Mouse (Mus musculus) hindlimb bud, embryonic 11.5 days (tissue): ENCODE measurements around the gene Ptprg.

Experiments
- DNase-seq: peaks from one replicate; pipeline ENCODE4 v3.0.0-alpha.2; 2012; ENCODE audit warnings: low read depth, low spot score; ENCODE audit errors: extremely low spot score

The Ptprg gene

DNA sequence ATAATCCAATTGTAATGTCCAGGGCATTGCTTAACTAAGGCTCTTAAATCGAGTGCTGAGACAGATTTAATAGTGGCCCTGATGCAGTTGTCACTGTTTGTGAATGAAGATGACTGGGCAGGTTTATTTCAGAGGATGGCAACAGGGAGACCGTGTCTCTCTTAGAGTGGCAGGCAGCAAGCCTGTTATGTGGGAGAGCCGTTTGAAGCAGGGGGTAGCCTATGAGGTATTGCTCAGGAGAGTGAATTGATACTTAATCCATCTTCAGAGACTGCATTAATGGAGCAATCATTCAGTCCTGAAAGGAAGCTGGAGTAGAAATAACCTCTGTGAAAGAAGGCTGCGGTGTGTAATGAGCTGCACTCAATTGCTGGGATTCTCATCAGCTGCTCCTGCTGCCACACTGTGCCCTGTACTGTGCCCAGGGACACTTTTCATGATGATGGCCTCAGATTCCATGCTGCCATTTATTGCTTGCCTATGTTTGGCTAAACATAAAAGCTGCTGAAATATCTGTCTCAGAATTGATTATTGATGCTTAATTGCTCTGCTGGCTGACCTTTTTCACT is 526.6 kb downstream of the Ptprg start:
- no peak for DNase-seq

DNA sequence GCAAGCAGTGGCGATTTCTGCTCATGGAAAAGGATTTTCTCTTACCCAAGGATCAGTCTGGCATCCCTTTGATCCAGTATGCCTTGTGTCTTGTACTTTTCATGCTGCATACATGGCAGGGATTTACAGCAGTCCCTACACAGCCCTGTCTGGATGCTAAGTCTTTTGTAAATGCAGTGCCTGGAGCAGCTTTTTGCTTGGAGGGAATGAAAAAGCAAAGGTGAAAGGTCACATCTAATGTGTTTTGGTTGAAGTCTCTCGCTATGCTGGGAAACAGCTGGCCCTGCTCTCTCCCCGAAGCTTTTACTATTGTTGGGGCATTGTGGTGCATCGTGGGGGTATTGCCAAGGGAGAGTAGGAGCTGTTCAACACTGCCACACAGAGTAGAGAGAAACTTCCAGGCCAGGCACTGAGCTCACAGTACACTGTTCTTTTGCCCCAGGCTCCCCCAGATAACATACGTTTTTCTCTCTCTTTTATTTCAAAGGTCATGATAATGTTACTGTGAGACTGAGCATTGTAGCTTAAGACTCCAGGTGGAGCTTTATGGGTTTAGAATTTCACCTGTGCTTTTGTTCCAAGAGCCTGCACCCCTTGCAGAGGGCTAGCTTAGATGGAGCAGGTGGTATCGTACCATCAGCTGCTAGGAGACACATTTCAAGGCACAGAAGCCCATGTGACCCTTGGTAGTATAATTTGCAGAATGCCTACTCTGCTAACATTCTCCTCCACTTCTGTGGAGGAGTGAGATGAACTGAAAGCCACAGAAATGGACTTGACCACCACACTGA is 529.0 kb downstream of the Ptprg start:
- no peak for DNase-seq

DNA sequence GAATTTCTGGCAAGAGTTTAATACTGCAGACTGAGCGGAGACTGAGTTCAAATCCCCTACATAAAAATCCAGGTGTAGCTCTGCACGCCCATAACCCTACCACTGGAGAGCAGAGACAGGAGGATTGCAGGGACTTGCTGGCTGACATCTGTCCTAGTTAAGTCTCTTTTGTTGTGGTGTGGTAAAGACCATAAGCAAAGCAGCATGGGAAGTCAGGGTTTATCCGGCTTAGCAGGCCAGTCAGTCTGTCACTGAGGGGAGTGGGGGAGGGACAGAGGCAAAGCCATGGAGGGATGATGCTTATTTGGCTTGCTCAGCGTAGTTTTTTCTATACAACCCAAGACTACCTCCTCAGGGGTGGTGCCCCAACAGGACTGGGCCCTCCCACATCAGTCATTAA is 530.7 kb downstream of the Ptprg start:
- DNase-seq = no peak

DNA sequence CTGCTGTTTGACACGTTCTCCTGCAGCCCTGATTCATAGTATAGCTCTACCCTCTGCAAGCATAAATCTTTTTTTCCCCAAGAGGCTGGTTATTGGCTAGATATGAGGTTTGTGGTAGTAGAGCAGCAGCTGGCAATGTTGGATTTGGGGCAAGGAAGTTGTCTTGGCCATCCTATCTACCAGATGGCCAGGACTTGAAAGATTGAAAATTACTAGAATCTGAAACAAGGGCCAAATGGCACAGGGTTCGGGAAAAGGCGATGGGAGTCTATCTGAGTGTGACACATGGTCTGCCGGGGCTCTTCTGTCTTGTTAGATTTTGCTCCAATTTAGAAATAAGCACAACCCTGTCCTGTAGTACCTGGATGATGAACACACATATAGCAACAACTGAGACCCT is 531.7 kb downstream of the Ptprg start:
- DNase-seq = no peak

DNA sequence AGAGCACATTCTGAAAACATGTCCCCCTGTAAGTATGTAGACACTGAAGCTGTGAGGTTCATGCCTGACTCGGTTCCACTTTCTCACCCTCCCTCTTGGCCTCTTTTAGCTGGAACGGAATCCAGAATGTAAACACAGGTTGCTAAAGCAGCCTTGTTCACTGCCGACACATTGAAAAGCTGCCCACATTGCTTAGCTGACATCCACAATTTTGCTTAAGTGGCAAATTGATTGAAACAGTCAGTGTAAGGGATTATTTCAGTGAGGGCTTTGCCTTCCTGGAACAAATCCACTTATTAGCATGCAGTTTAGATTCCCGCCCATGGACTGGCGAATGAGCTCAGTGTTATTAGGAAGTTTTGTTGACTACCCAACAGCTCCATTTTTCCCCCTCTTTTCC is 532.8 kb downstream of the Ptprg start:
- no peak for DNase-seq

DNA sequence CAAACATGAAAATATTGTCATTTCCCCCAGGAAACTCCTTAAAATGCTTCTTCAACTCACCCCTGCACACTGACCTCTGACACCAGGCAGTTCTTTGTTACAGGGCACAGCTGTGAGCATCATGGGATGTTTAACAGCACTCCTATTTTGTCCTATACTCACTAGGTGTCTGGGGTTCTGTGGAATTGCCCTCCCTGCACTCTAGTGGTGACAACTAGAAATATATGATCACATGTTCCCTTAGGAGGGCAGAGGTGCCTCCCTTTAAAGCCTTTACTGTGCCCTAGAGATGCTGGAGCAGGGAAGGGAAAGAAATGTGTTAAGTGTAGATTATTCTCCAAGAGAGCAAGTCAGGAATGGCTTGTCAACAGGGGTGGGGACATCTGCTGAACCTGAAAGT is 536.6 kb downstream of the Ptprg start:
- DNase-seq = no peak

DNA sequence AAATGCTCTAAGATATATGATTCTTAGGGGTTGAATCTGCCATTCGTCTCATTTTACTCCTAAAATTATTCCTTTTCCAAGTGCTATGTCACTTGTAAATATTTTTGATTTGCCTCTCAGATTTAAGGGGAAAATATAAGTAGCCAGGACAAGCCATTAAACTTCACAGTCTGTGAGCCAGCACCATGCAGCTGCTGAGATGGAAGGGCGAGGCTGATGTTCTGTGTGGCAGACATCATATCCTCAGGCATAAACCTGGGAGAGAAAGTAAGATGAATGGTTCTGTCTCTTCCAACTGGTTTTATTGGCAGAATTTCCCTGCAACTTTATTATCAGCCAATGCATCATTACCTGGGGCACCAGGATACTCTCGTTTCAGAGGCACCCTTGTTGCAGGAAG is 538.4 kb downstream of the Ptprg start:
- DNase-seq = no peak

DNA sequence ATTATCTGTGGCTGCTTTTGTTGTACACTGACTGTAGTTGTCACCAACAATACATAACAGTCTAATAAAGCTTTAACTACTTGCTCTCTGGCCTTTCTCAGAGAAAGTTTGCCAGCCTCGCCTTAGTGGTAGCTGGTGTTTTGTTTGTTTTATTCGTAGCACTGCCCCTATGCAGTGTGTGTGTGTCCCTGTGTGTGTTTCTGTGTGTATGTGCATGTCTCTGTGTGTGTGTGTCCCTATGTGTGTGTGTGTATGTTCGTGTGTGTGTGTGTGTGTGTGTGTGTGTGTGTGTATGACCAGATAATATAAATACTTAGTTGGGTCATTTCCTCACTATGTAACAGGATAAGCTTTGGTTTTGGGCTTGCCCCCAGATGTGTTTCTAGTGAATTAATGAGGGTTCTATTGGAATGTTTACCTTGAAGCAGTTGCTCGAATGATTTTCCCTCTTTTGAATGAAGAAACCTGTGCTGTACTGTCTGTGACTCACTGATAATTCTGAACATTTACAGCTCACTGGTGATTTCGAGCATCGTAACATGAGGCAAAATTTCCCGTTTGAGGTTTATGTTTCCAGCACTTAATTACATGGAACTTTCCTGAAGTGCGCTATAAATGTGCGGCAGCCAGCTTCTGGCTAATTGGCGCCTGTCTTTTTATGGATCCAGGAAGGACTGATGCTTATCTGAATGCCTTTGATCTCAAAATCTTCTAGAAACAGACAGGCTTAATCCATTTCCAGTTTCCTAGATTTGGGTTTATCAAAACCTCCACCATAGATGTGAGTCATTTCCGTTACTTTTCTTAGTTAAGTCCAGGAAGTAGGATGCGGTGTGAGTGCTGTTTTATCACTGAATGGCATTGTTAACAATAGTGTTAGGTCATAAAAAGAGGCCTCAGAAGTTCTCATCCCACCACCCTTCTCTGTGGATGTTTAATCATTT is 546.3 kb downstream of the Ptprg start:
- DNase-seq = no peak

DNA sequence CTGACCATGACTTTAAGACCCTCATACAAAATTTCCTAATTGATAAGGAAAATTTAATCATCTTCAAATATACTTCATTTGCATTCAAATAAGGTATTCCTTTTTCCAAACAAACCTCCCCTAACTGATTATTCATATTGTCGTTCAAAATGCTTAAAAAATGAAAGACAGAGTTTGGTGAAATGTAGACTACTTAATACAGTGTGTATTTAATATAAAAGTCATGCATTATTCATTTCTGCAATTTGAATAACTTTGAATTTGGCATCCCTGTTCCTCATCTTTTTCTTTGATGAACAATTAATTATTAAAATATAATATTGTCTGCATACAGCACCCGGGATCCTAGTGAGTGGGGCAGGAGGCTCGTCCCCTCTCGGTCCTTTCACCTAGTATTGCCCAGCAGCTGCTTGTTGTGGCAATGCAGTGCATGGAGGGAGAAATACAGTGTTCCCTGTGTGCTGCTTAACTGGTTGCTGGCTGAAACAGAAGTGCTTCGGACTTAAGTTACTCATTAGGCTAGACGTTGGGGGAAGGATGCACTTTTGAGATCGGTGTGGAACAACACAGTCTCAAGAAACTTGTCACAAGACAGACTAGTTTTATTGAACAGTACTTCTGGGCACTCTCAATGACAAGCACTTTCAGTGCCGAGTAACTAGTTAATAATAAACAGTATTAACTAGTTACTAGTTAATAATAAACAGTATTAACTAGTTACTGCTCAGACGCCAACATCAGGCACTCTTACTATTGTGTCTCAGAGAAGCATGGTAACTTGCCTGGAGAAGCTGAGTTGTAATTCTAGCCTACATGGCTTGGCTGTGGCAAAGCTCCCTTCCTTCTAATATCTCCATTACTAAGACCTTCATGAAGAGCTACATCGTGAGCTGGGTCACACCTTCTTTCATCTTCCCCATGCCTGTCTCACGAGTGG is 549.3 kb downstream of the Ptprg start:
- no peak for DNase-seq

DNA sequence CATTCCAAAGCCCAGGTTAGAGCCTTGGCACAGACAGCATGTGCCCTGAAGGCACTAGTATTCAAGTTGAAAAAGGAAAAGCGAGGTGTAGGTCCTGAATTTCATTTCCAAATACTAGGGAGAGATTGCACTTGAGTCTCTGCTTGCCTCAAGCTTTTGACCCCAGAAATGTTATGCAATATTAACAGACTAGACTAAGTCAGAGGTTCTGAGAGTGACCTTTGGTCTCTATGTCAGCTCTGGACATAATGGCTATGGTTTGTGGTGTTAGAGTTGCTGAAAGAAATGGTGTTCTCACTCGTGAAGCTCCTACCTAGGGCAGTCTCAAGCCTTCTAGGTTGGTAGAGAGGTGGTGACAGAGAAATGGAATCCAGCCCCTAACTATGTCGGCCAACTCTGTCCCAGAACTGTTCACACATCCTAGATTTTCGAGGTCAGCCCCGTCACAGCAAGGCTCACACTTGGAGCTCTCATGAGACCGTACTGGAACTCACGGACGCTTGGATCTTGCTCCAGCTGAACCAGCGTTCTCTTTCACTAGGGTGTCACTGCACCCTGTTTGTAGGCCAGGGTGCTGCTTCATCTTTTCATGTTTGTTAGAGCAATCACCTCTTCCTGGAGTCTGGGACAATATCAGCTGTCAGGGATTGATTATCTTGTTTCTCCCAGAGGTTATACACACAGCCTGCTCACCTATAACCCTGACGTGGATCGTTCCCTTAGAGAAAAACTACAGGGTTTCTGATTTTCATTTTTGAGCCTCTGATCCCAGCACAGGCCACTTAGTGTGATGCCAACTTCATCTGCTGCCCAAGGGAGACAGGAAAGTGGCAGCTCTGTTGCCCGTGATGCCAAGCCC is 551.2 kb downstream of the Ptprg start:
- no peak for DNase-seq

DNA sequence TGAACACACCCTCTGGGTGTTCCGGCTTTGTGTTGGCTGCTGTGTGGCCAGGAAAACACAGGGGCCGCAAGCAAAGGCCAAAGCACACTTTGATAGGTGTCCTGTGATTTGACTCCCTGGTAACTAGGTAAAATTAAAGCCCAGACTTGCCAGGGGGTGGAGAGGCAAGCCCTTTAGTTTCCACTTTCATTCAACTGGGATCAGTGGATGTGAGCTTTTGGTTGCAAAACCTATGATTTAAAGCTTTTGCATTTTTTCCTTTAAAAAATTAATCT is 551.8 kb downstream of the Ptprg start:
- no peak for DNase-seq

DNA sequence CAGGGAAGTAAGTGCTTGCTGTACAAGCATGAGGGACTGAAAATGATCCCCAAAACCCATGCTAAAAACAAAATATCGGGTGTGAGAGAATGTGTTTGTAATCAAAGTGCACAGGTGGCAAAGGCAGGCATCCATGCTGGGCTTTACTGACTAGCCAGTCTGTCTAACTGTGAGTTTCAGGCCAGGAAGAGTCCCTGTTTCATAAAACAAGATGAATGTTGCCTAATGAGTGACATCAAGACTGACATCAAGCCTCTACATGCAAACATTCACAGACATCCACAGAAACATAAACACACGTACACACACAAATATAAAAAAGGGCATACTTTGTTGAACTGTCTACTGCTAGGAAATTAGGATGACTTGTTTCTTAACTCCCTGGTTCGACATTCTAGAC is 552.3 kb downstream of the Ptprg start:
- DNase-seq = no peak

DNA sequence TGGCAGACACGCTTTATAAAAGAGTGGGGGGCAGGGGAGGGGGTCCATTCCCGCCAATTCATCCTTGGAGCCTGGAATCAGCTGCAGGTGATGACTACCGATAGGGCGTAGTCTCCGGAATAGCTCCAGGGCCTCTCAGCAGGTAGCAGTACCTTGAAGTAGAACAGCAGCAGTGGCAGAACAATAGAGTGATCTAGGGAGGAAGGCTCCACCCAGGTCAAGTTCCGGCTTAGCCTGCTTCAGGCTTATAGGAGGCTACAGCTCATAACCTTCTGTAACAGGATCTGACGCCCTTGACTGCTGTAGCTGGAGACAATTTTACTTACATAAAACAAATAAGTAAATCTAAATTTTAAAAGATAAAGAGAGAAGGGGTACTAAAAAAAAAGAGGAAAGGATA is 554.1 kb downstream of the Ptprg start:
- no peak for DNase-seq

DNA sequence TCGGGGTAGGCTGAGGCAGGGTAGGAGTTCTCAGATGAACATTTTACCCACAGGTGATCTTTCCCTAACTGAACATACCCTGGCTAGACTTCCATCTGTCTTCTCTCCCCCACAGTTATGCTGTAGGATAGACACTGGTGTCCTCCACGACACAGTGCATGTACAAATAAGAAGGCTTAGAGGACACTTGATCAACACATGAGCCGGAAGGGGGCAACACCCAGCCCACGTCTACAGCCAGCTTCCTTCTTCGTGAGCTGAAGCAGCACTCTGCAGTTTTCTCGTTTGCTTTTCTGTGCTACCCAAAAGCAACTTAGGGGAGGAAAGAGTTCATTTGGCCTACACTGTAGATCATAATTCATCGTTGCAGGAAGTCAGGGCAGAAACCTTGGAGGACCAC is 554.7 kb downstream of the Ptprg start:
- no peak for DNase-seq

DNA sequence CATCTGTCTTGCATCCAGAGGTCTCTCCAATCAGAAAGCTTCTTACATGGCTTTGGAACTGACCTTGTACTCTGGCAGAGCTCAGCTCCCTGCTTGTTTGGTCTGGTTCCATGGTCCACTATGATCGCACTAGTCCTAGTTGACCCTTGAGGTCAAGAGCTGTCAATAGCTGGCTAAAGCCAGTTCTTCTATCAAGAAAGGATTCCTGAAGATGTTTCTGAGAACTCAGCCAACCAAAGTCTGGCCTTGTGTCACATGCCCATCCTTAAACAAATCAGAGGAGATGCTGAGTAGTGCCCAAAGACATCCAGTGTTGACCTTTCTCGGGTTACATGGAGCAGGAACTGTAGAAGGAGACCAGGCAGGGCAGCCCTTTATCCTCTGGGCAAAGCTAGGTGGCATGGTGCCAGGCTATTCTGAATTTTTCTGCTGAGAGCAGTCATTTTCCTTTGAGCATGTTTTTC is 559.2 kb downstream of the Ptprg start:
- DNase-seq = no peak

DNA sequence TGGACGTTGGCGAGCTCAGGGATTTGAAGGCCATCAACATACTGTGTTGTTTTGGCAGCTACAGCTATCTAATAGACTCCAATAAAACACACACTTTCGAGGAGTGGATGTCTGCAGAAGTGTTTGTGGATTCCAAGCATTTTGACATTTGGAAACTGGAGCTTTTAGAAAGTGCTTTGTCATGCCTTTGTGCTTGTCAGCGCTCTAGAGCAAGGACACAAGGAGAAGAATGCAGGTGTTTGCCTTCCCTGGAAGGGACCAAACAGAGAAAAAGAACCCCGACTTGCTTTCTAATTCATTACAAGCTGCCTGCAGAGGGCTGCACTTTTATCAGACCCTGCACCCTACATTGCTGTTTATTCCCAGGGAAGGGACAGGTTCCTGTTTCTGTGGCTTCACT is 560.0 kb downstream of the Ptprg start:
- DNase-seq = no peak

DNA sequence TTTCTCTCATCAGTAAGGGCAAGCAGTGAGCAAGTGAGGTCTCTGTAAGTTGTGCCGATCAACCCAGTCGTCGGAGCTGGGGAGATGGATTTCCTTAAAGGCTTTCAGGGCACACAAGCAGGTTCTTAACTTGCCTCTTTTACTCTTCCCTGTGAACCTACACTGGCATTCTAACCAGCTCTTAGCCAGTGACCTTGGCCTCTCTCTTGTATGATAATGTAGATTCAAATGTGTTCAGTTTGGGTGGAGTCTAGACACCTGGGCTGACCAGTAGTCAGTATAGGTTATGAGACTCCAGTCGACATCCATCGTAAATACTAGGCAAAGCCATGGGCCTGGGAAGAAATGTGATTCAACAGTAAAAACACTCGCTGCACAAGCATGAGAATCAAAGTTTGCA is 560.7 kb downstream of the Ptprg start:
- DNase-seq = no peak

DNA sequence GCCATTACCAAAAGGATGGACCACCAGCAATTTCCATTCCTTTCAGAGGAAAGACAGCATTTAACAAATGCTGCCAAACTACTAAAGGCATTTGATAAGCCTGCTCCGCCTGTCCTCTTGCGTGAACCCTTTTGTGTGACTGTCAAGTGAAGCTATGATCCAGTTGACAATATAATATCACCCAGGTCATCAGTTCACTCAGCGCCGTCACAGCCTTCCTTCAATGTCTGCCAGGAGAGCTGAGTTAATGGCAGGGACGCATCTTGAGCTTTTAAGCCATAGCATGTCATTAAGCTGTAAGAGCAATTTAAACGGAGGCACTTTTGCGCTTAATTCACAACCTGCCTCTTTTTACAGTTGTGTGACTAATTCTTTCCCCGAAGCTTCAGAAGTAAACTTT is 565.9 kb downstream of the Ptprg start:
- DNase-seq = no peak

DNA sequence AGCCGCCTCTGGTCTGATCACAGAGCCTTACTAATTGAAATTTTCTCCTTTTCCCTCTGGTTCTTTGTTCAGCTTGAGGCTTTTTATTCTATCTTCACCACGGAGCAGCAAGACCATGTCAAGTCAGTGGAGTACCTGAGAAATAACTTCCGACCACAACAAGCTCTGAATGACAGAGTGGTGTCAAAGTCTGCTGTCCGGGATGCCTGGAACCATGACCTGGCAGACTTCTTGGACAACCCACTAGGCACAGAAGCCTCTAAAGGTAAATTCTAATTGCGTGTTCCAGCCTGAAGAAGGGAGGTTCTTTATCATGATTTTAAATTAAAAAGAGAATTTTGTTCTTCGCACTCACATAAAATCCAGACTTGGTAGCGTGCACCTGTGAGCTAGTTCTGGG is 568.6 kb downstream of the Ptprg start:
- no peak for DNase-seq

DNA sequence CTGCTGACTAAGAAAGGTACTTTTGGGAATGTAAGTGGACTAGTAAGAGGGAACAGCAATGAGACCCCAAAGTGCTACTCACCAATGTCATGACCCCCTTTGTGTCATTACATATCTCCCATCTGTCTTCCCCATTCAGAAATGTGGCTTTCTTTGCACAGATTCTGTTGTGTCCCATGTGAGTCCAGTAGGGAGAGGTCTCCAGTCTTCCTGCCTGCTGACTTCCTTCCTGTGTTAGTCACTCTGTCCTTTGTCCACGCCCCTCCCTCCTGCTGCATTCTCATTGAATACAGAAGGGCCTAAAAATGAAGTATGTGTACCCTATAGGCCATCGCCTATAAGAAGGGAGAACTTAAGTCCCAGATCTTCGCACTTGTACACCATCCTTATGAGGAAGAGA is 571.4 kb downstream of the Ptprg start:
- DNase-seq = no peak
